Mouse (Mus musculus) gastrocnemius, adult 2 months (tissue): ENCODE data around the gene Ceacam1. TPM values are rescaled to one million over a fixed set of nuclear protein-coding genes. Genes with fewer than 3 reads are reported as not detected.
A peak's percentile ranks its signal among the peaks of the same experiment; 100 is the strongest.
"Not testable (repeated sequence)": the region's sequence is repeated elsewhere in the genome, so short reads cannot be mapped to it uniquely, and the experiment has no call there.

Experiments
- DNase-seq: peaks from one replicate; pipeline ENCODE4 v3.0.0; 2022
- H3K27ac ChIP-seq: fragments of 200-600 bp; 2 replicates; pipeline ENCODE4 v1.8.1; 2022; ENCODE audit warnings: mild to moderate bottlenecking
- H3K4me3 ChIP-seq: fragments of 200-600 bp; 2 replicates; pipeline ENCODE4 v1.8.1; 2022; ENCODE audit warnings: mild to moderate bottlenecking, moderate library complexity
- CTCF ChIP-seq: fragments of 200-600 bp; IDR thresholded peaks from 2 replicates; pipeline ENCODE4 v1.8.1; 2022; ENCODE audit warnings: antibody characterized with exemption, mild to moderate bottlenecking, moderate library complexity
- intact Hi-C: fragments of 180-260 bp; cut with DNase I; formaldehyde crosslinking; loops from one replicate; pipeline ENCODE4 v1.15.1; 2025
- total RNA-seq, 2 experiments: library from RNA; stranded (reverse); gene quantifications; 2 replicates each; pipeline ENCODE4 v1.2.3; 2021

The Ceacam1 gene
- total RNA-seq, 2 experiments from 2014 or later = 4.0 to 6.2 TPM

DNA sequence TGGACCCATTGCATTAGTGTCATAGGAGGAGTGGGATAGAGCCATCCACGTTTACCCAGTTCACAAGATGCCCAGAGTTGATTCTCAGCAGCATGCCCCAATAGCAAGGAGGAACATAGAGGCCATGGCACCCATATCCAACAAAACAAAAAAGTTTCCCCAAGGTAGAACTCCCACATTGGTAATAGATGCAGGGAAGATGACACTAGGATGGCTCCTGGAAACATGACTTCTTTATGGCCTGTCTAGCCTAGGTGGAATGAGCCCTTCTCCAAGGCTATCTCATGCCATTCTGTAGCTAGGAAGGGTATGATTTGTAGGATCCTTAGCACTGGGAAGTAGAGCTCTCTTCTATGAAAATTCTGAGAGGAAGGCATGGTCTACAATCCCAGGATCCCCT, 12.4 kb downstream of the Ceacam1 start:
- TF ChIP-seq CTCF = no peak
- Histone ChIP-seq H3K27ac (no peak overlapping the region), H3K4me3 (no peak overlapping the region)
- intact Hi-C loops = no loop called here
- no peak for DNase-seq

GRCm38 (mm10) chr7:25462033-25462337, 15.4 kb downstream of the Ceacam1 start:
- H3K27ac ChIP-seq, DNase-seq, H3K4me3 ChIP-seq, intact Hi-C loops: not testable (repeated sequence)

DNA sequence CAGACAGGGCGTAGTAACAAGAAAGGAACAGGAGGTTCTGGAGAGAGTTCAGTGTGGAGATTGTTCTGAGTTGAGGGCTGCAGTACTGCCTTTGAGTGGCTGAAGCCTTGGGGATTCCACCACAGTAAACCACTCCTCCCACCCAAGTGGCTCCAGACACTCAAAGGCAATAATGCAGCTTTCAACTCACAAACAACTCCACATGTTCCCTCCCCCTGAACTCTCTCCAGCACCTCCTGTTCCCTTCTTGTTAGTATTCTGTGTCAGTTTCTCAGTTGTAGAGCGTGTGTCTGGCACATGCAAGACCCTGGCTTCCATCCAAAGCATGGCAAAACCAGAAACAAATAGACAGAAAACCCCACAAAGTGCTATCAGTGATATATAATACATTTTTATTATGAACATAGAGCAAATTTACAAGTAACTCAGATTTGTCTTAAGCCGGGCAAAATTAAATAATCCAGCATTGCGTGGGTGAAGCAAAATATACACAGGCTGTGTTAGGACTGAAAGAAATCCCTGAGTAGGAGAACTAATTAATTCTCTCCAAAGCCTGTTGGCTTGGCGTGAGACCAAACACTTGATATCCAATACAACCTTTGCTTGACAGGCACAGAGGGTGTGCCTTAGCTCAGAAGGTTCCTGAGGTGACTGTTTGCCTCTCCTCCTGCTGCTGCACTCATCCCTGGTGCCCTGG, 15.9 kb downstream of the Ceacam1 start:
- intact Hi-C loops, H3K27ac ChIP-seq, H3K4me3 ChIP-seq: not testable (repeated sequence)
- DNase-seq = peak; percentile 29

GRCm38 (mm10) chr7:25452103-25452502, 25.3 kb downstream of the Ceacam1 start:
- intact Hi-C loops = no loop called here
- Histone ChIP-seq H3K27ac (no peak overlapping the region), H3K4me3 (no peak overlapping the region)
- TF ChIP-seq CTCF = no peak
- DNase-seq = no peak

GRCm38 (mm10) chr7:25449913-25450890, 27.2 kb downstream of the Ceacam1 start:
- no peak for TF ChIP-seq CTCF
- H3K4me3 ChIP-seq = no peak overlapping the region
- DNase-seq = no peak
- intact Hi-C loops = no loop called here
- no peak overlapping the region for H3K27ac ChIP-seq

- DNase-seq = no peak
- intact Hi-C loops = no loop called here
- no peak for TF ChIP-seq CTCF
- H3K27ac ChIP-seq = peak overlapping the region; percentile 48
- H3K4me3 ChIP-seq = no peak overlapping the region
Observed at GRCm38 (mm10) chr7:25440816-25441153, 36.6 kb downstream of the Ceacam1 start.

DNA sequence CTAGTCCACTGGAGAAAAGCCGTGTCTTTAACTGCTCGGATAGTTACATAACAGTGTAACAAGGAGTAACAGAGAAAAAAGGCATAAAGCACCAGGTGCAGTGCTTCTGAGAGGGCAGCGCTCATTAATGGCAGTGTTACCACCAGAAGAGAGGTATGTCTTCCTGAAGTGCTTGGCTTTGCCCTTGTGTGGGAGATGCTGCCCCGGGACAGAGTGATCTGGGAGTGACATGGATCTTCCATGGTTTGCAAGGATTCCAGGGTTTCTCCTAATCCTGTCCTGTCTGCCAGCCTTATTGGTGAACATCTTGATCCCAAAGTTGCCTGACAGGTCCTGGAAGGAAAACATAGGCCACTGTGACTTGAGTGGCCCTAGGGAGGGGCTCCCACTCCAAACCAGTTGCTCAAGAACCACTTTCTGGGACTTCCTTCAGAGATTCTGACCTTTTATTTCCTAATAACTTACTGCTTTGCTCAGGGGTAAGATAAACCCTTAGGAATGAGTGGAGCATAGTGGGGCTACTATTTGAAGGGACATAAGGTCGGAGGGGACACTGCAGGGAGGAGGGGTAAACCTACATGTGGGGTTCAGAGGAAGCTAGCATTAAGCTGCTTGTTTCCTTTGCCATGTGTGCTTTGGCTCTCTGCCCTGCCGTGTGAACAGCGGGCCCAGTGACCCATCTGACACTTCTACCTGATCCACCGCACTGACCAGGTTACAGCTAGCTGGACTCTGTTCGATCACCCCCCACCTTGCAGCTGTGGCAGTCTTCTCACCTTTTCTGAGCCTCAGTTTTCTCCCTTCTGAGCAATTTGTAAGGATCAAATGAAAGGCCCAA, 37.2 kb downstream of the Ceacam1 start:
- Histone ChIP-seq H3K27ac (peak overlapping the region; percentile 48), H3K4me3 (no peak overlapping the region)
- no peak for TF ChIP-seq CTCF
- DNase-seq = no peak
- intact Hi-C loops = no loop called here

- intact Hi-C loops = no loop called here
- Histone ChIP-seq H3K27ac (peak overlapping the region; percentile 38), H3K4me3 (no peak overlapping the region)
- no peak for TF ChIP-seq CTCF
- no peak for DNase-seq
Observed at GRCm38 (mm10) chr7:25439124-25439822, 38.1 kb downstream of the Ceacam1 start.

- no peak for TF ChIP-seq CTCF
- H3K27ac ChIP-seq = peak overlapping the region; percentile 84
- H3K4me3 ChIP-seq = peak overlapping the region; percentile 23; the same call in 1 of the 2 replicates
- intact Hi-C loops = no loop called here
- DNase-seq = no peak
Observed at GRCm38 (mm10) chr7:25436704-25437103, 40.7 kb downstream of the Ceacam1 start.

GRCm38 (mm10) chr7:25436226-25436625, 41.2 kb downstream of the Ceacam1 start:
- peak overlapping the region; percentile 84 for H3K27ac ChIP-seq

DNA sequence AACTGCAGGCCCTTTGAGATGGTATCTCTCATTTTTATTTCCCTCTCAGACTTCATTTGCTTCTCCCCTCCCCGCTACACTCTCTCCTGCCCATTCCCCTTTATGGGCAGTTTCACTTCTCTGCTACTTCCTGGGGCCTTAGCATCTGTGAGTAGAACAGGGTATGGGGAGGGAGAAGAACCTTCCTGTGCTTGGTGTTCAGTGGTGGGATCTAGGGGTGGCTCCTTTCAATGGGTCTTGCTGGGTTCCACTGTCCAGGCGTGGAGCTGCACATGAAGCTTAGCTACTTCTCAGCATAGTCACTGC, 41.9 kb downstream of the Ceacam1 start:
- intact Hi-C loops = no loop called here
- no peak for TF ChIP-seq CTCF
- Histone ChIP-seq H3K27ac (peak overlapping the region; percentile 84), H3K4me3 (no peak overlapping the region)
- DNase-seq = no peak

More at GRCm38 (mm10) chr7:25436226-25436625, 41.2 kb downstream of the Ceacam1 start:
- peak overlapping the region; percentile 23; the same call in 1 of the 2 replicates for H3K4me3 ChIP-seq
- DNase-seq = peak; percentile 31
- intact Hi-C loops = no loop called here
- no peak; the same call in 1 of the 2 replicates for TF ChIP-seq CTCF
